Mouse (Mus musculus) lung, postnatal 0 days (tissue): Measurements from ENCODE around the gene Map3k6. TPM values are rescaled to one million over a fixed set of nuclear protein-coding genes. Genes with fewer than 3 reads are reported as not detected.

Experiments
- ATAC-seq: fragments of 200-750 bp; cut with Nextera tagmentation; 2 replicates; pipeline ENCODE4 v1.8.0; 2017; ENCODE audit warnings: moderate library complexity
- DNase-seq: peaks from one replicate; pipeline ENCODE4 v3.0.0-alpha.2; 2016; ENCODE audit warnings: low spot score
- H3K27ac ChIP-seq: fragments of 300-500 bp; sonication (generic); 2 replicates; pipeline ENCODE4 v1.5.1; 2014; ENCODE audit warnings: antibody characterized with exemption, mild to moderate bottlenecking, low read length, mixed read lengths
- H3K27me3 ChIP-seq: fragments of 300-500 bp; sonication (generic); replicated peaks from 2 replicates; pipeline ENCODE4 v1.6.1; 2014; ENCODE audit warnings: low read length, mixed read lengths; ENCODE audit not compliant: insufficient read depth
- H3K36me3 ChIP-seq: fragments of 300-500 bp; sonication (generic); 2 replicates; pipeline ENCODE4 v1.6.1; 2014; ENCODE audit warnings: low read length, mixed read lengths; ENCODE audit not compliant: insufficient read depth
- H3K4me1 ChIP-seq: fragments of 300-500 bp; sonication (generic); 2 replicates; pipeline ENCODE4 v1.6.1; 2014; ENCODE audit warnings: antibody characterized with exemption, low read depth, low read length, mixed read lengths; ENCODE audit not compliant: insufficient read depth
- H3K4me2 ChIP-seq: fragments of 300-500 bp; sonication (generic); replicated peaks from 2 replicates; pipeline ENCODE4 v1.6.1; 2014; ENCODE audit warnings: low read depth, mild to moderate bottlenecking, low read length, moderate library complexity, mixed read lengths
- H3K4me3 ChIP-seq: fragments of 300-500 bp; sonication (generic); 2 replicates; pipeline ENCODE4 v1.5.1; 2014; ENCODE audit warnings: low read depth, low read length
- H3K9ac ChIP-seq: fragments of 300-500 bp; sonication (generic); replicated peaks from 2 replicates; pipeline ENCODE4 v1.6.1; 2014; ENCODE audit warnings: low read depth, mild to moderate bottlenecking
- H3K9me3 ChIP-seq: fragments of 300-500 bp; sonication (generic); 2 replicates; pipeline ENCODE4 v1.6.1; 2016; ENCODE audit warnings: low read length, mixed read lengths
- CTCF ChIP-seq: IDR thresholded peaks from 2 replicates; pipeline ENCODE4 v1.5.1; 2016; ENCODE audit warnings: antibody characterized with exemption, mild to moderate bottlenecking
- EP300 ChIP-seq: IDR thresholded peaks from 2 replicates; pipeline ENCODE4 v1.6.1; 2016; ENCODE audit warnings: antibody characterized with exemption, mild to moderate bottlenecking, control low read depth
- WGBS: fragments of 180-500 bp; shearing (Covaris S2); extraction: QIAGEN DNeasy Blood & Tissue Kit; methylation state at CpG from one replicate; pipeline ENCODE4 v1.1.7; 2014; 5-methylcytosine and 5-hydroxymethylcytosine counted together
- polyA plus RNA-seq: library from polyadenylated mRNA; unstranded; fragments of >200 nt; fragmentation: Nextera tagmentation; extraction: Ambion mirVana; gene quantifications from 2 replicates; pipeline ENCODE4 v1.2.1, GENCODE M21; 2015

Gene Map3k6
- polyA plus RNA-seq, 1 experiment from 2014 or later, result 18.7 TPM

DNA sequence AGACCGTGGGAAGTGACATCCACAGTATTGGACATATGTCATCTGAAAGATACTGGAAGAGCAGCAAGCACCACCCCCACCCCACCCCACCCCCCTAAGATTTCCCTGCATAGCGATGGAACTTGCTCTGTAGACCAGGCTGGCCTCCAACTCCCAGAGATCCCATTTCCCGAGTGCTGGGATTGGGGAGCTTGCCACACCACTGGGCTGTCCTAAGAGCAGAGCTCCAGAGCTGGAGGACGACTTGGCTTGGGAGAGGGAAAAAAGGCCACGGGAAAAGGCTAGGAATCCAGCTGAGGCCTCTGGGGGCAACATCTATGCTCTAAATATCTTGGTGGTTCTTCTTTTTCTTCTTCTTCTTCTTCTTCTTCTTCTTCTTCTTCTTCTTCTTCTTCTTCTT lies 5.8 kb upstream of the Map3k6 start:
- no peaks in the 10 kb centered on the region for H3K9me3 ChIP-seq
- no peaks in the 10 kb centered on the region for H3K27me3 ChIP-seq
- ATAC-seq (no peak), DNase-seq (no peak)
- no peak overlapping the region for H3K4me2 ChIP-seq
- TF ChIP-seq EP300 (no peak), CTCF (no peak)
- WGBS, result 50% methylated on average over 5 of the region's 5 CpGs
- no peak overlapping the region for H3K27ac ChIP-seq
- H3K36me3 ChIP-seq, result no peaks in the 10 kb centered on the region
- no peaks in the 10 kb centered on the region for H3K4me1 ChIP-seq
- no peak overlapping the region for H3K9ac ChIP-seq
- H3K4me3 ChIP-seq, result no peak overlapping the region

DNA sequence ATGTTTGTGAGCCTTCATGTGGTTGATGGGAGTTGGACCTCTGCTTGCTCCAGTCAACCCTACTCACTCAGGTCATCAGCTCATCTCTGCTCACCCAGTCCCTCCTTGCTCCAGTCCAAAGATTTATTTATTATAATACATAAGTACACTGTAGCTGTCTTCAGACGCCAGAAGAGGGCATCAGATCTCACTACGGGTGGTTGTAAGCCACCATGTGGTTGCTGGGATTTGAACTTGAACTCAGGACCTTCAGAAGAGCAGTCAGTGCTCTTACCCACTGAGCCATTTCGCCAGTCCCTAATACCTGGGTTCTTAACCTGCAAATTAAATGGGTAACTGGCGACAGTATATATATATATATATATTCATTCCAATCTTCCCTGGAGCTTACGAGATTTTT lies 5.2 kb upstream of the Map3k6 start:
- Histone ChIP-seq H3K4me2 (no peak overlapping the region), H3K9ac (no peak overlapping the region), H3K36me3 (no peaks in the 10 kb centered on the region), H3K27me3 (no peaks in the 10 kb centered on the region), H3K4me1 (no peaks in the 10 kb centered on the region), H3K27ac (no peak overlapping the region), H3K9me3 (no peaks in the 10 kb centered on the region), H3K4me3 (no peak overlapping the region)
- peak; percentile 21; the same call in 1 of the 2 replicates for TF ChIP-seq CTCF
- no peak for TF ChIP-seq EP300
- WGBS, result 76% methylated on average over 5 of the region's 5 CpGs
- DNase-seq (no peak), ATAC-seq (no peak)

DNA sequence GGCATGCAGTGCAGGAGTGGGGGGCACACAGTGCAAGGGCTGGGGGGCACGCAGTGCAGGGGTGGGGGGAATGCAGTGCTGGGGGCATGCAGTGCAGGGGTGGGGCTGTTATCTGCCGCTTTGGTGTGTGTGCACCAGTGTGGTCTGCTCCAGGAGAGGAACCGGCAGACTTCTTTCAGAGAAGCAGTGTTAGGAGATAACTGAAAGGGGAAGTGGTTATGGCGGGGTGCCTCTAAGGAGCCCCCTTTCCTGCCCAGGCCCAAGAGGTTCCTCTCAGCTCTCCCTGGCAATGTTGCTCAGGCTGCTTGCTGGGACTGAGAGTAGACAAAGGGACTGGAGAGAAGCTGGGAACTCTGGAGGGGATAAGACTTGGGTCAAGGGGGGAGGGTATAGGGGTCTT lies 2.7 kb upstream of the Map3k6 start:
- TF ChIP-seq CTCF (no peak), EP300 (no peak)
- Histone ChIP-seq H3K36me3 (no peaks in the 10 kb centered on the region), H3K4me2 (no peak overlapping the region), H3K9ac (no peak overlapping the region), H3K4me1 (peaks cover 5% of the 10 kb centered on the region; the same call in 1 of the 2 replicates), H3K27me3 (no peaks in the 10 kb centered on the region), H3K9me3 (no peaks in the 10 kb centered on the region), H3K4me3 (no peak overlapping the region), H3K27ac (no peak overlapping the region)
- 65% methylated on average over 4 of the region's 4 CpGs for WGBS
- ATAC-seq (no peak), DNase-seq (no peak)

DNA sequence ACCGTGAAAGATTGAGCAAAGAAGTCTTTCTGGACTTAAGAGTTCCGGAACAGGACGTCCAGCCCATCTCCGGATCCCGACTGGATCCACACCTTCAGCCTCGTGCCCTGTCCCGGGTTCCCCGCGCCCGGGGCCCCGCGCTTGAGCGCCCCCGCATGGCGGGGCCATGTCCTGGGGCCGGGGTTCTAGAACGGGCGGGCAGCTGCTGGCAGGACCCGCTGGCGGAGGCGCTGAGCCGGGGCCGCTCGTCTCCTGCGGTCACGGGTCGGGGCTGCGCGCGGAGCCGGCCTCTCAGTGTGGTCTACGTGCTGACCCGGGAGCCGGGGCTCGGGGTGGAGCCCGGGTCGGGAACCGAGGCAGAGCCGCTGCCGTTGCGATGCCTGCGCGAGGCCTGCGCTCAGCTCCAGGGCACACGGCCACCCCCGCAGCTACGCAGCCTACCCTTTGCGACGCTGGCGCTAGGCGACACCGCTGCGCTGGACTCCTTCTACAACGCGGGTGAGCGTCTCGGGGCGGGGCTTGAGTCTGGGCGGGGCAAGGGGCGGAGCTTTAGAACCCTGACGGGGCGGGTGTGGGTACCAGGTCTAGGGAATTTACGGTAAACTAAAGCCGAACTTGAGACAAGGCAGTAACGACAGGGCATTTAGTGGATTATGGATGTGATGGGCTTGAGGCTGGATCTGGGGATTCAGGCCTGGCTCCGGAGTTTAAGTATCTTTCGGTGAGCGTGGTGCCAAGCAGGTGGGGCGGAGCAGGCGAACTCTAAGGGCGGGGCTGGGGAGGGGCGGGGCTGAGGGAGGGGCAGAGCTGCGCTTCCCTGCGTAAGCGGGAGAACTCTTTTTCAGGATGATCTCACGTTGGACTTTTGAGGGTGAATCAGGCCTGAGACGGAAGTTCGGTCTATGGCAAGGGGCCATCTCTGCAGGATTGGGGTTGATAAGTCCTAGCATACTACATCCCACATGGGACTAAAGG lies 603 bp downstream of the Map3k6 start:
- Histone ChIP-seq H3K9me3 (no peaks in the 10 kb centered on the region), H3K4me2 (peak overlapping the region; percentile 96), H3K27me3 (no peaks in the 10 kb centered on the region), H3K4me3 (peak overlapping the region; percentile 77), H3K4me1 (peaks cover 5% of the 10 kb centered on the region; the same call in 1 of the 2 replicates), H3K36me3 (no peaks in the 10 kb centered on the region), H3K9ac (peak overlapping the region; percentile 97), H3K27ac (peak overlapping the region; percentile 99)
- WGBS, result under 1% methylated on average over 60 of the region's 78 CpGs
- peak; percentile 94 for DNase-seq
- no peak; the same call in 1 of the 2 replicates for TF ChIP-seq EP300
- peak; percentile 36 for TF ChIP-seq CTCF
- peak; percentile 85 for ATAC-seq

DNA sequence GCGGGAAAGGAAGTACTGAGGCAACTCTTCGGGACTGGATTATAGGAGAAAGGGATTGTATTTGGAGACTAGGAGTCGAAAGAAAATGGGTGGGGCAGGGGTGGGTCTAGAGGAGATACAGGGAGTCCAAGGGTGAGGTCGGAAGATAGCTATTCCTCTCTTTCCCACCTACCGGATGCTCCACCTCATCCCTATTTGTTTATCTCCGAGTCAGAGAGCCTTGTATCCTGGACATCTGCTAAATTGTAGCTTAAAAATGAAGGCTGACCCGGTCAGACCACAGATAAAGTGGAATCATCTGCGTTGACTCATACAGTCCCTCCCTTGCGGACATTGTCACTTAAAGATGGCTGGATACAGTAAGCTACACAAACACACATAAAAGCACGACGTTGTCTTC lies 1.3 kb downstream of the Map3k6 start:
- Histone ChIP-seq H3K27me3 (no peaks in the 10 kb centered on the region), H3K4me2 (peak overlapping the region; percentile 96), H3K36me3 (no peaks in the 10 kb centered on the region), H3K4me1 (peaks cover 5% of the 10 kb centered on the region; the same call in 1 of the 2 replicates), H3K9ac (no peak overlapping the region), H3K27ac (peak overlapping the region; percentile 99), H3K9me3 (no peaks in the 10 kb centered on the region), H3K4me3 (peak overlapping the region; percentile 77)
- ATAC-seq (no peak), DNase-seq (no peak)
- WGBS, result 23% methylated on average over 11 of the region's 11 CpGs
- TF ChIP-seq EP300, result peak; percentile 83
- TF ChIP-seq CTCF, result no peak

DNA sequence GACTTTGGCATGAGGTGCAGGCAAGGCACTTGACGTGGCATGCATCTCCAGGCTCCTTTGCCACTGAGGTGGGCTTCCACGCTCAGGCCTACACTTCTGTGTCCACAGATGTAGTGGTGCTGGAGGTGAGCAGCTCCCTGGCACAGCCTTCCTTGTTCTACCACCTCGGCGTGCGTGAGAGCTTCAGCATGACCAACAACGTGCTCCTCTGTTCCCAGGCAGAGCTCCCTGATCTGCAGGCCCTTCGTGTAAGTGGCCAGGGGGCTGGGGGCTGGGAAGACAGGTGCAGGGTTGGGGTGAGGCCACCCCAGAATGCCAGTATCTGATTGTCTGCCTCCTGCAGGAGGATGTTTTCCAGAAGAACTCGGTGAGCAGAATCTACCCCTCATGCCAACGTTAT lies 2.1 kb downstream of the Map3k6 start:
- Histone ChIP-seq H3K4me3 (0 out of 2 replicates have a peak overlapping the region, but pooled peaks have one; percentile 77), H3K4me1 (peaks cover 5% of the 10 kb centered on the region; the same call in 1 of the 2 replicates), H3K27ac (peak overlapping the region; percentile 99; the same call in 1 of the 2 replicates), H3K27me3 (no peaks in the 10 kb centered on the region), H3K9ac (no peak overlapping the region), H3K36me3 (no peaks in the 10 kb centered on the region), H3K4me2 (peak overlapping the region; percentile 96; the same call in 1 of the 2 replicates), H3K9me3 (no peaks in the 10 kb centered on the region)
- no peak for ATAC-seq
- TF ChIP-seq CTCF (no peak), EP300 (no peak)
- 59% methylated on average over 9 of the region's 9 CpGs for WGBS
- DNase-seq, result no peak
